Mouse (Mus musculus) layer of hippocampus, postnatal 25 days (tissue): ENCODE measurements around the gene Cdkal1. TPM values are rescaled to one million over a fixed set of nuclear protein-coding genes. Genes with fewer than 3 reads are reported as not detected.

Source experiments
- DNase-seq, 2 experiments: peaks; one replicate each; pipeline ENCODE4 v3.0.0; 2022; ENCODE audit warnings: mixed read lengths in 2 of 2, low spot score in 1 of 2; ENCODE audit errors: extremely low spot score in 1 of 2
- total RNA-seq, 2 experiments: library from RNA; stranded (reverse); gene quantifications; 2 replicates each; pipeline ENCODE4 v1.2.3; 2021

Gene Cdkal1
- total RNA-seq, 2 experiments from 2014 or later: 22.0 to 22.1 TPM

DNA sequence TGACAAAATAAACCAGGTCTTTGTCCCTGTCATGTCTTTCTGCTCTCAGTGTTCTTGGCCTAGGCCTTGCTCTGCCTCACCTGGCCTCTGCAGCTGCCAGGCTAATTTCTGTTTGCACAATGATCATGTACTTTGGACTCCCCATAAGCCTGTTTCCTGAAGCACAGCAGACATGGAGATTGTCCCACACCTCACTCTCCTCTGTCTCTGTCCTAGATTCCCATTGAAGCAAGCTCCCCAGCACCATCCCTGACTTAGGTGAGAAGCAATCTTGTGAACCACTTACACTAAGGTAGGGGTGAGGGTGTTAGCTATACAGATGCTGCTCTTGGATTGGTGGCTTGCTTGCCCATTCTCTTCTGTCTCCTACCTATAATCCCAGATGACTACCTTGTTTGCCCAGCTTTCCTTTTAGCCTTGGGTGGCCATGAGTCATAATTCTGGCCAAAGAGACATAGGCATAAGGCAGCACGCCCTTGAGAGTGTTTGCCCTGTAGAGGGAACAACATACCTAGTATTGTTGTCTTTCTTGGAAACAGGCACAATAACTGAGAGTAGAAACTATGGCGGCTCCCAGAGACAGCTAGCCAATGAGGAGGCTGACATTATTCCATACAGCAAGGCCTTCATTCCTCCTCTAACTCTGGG lies 692.5 kb downstream of the Cdkal1 start:
- no peak for DNase-seq

DNA sequence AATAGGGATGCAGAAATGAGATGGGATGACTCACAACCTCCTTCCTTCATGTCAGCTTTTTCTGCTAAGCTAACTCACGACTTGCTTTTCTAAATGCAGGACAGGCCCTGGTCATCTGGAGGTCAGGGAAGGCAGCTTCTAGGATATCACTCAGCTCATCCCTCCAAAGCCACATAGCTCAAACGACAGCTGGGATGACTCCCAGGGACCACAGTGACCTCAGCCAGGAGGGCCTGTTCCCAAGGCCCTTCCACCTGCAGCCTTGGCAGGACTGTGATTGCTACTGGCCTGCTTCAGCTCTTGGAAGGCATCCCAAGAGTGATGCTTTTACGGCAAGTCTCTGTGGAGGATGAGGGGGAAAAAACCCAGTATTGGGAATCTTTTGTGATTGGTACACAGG lies 693.0 kb downstream of the Cdkal1 start:
- DNase-seq: no peak

DNA sequence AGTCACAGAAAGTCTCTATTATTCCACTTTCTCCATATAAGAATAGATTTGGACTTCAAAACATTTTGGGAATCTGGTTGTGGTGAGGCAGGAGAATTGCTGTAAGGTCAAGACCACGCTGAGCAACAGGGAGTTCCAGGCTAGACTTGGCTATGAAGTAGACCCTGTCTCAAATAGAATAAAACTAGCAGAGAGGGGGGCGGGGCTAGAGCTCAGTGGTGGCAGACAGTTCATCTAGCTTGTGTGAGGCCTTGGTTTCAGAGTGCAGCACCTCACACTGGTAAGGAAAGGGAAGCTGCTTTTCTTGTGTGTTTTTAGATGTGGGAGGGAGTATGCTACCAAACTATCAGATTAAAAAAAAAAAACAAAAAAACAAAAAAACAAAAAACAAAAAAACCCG lies 694.0 kb downstream of the Cdkal1 start:
- DNase-seq: no peak

DNA sequence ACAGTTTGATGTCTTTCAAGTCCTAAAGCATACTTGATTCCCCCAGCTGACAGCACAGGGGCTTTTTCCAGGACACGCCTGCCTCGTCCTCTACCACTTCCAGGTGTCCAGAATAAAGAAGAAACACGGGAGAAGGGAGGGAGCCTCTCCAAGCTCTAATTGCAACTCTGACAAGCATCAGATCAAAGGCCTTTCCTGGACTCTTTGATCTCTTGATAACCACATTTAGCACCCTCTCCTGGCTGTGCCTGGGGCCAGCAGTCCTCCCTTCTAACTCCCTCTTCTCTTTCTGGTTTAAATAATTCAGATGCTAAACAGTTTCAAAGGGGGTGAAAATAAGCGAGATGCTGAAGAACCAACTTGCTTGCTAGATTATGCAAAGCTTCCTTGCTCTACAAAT lies 698.8 kb downstream of the Cdkal1 start:
- no peak for DNase-seq

DNA sequence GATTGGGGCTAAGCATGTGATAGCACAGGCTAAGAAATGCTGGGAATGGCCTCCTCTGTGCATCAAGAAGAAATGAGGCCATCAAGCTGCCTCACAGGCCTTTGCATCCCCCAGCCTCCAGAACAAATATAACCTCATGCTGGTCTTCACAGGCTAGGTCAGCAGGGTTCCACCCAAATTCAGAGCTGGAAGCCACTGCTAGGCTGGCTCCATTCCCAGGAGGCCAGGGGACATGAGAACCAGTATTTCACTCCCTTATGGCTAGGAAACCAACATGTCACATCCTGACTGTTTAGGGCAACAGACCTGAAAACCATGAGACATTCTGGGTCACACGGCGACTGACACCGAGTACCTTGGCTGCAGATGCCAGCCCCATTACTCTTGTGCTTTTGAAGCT lies 700.2 kb downstream of the Cdkal1 start:
- no peak for DNase-seq

DNA sequence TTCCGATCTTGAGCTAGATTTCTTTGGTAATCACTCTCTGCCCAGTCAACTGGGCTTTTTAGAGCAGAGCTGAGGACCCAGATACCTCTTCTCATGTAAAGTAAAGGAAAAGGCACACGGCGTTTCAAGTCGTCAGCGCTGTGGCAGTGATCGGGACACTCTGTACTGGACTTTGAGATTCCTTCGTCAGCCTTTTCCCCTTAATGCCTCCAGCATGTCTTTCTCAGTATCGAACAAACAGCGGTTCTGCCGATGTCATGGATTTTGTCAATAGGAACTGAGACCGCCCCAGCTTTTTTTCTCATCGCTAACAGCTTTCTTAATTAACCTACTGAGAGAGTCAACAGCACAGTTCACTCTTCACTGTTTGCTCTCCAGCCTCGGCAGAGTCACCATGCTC lies 705.4 kb downstream of the Cdkal1 start:
- DNase-seq: no peak

DNA sequence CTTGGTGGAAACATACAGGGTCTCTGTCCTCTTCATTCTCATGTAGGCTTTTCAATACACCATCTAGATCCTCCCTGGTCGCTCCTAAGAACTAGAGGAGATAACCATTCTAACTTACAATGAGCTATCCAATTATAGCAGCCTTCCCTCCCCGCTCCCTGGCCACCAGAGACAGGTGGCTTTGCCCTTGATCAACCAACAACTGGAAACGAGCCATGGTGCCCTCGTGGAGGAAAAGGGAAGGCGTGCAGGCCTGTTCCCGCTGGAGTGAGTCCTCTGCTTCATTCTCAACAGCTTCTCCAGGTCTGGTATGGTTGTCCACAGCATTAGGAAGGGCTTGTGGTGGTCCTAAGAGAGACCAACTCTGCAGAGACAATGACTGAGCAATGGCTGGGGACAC lies 706.1 kb downstream of the Cdkal1 start:
- DNase-seq: no peak

DNA sequence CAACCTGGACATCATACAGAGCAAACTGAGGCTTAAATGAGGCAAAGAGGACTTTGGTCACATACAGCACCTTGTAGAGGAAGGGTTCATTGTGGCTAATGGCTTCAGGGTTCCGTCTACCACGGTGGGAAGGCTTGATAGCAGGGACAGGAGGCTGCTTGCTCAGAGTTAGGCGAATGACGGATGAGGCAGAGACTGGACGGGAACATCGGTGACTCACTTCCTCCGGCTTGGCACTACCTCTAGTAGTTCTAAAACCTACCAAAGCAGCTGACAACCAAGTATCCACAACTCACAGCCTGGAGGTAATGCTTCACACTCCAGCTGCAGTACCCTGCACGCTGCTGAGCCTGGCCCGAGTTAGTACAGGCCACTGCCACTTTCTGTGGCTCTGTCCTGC lies 706.9 kb downstream of the Cdkal1 start:
- no peak for DNase-seq

Other genes with a start within 250 kb of the Cdkal1 start
- 10 to 100 TPM; 24.2 to 25.6 TPM for gene E2f3, start 130.4 kb upstream of the Cdkal1 start, total RNA-seq